Mouse (Mus musculus) midbrain, embryonic 11.5 days (tissue): ENCODE results near the gene Stard9. TPM values are rescaled to one million over a fixed set of nuclear protein-coding genes. Genes with fewer than 3 reads are reported as not detected.

Experiments used
- ATAC-seq: fragments of 200-750 bp; cut with Nextera tagmentation; 2 replicates; pipeline ENCODE4 v1.8.0; 2017; ENCODE audit warnings: moderate TSS enrichment, moderate library complexity; ENCODE audit not compliant: low FRiP score
- DNase-seq: peaks from one replicate; pipeline ENCODE4 v3.0.0; 2015; ENCODE audit warnings: low spot score; ENCODE audit errors: missing footprints
- H3K27ac ChIP-seq: fragments of 300-500 bp; sonication (generic); 2 replicates; pipeline ENCODE4 v1.5.1; 2014; ENCODE audit warnings: low read depth, low read length
- H3K27me3 ChIP-seq: fragments of 300-500 bp; sonication (generic); 2 replicates; pipeline ENCODE4 v1.6.1; 2014; ENCODE audit warnings: mild to moderate bottlenecking, low read length, moderate library complexity, mixed read lengths; ENCODE audit not compliant: control insufficient read depth, insufficient read depth
- H3K36me3 ChIP-seq: fragments of 300-500 bp; sonication (generic); 2 replicates; pipeline ENCODE4 v1.6.1; 2014; ENCODE audit warnings: mild to moderate bottlenecking, low read length, moderate library complexity, mixed read lengths; ENCODE audit not compliant: control insufficient read depth, insufficient read depth
- H3K4me1 ChIP-seq: fragments of 300-500 bp; sonication (generic); 2 replicates; pipeline ENCODE4 v1.6.1; 2014; ENCODE audit warnings: low read length; ENCODE audit not compliant: control insufficient read depth, insufficient read depth
- H3K4me2 ChIP-seq: fragments of 300-500 bp; sonication (generic); 2 replicates; pipeline ENCODE4 v1.6.1; 2014; ENCODE audit warnings: mild to moderate bottlenecking, moderate library complexity
- H3K4me3 ChIP-seq: fragments of 300-500 bp; sonication (generic); 2 replicates; pipeline ENCODE4 v1.5.1; 2014; ENCODE audit warnings: low read depth, low read length
- H3K9ac ChIP-seq: fragments of 300-500 bp; sonication (generic); 2 replicates; pipeline ENCODE4 v1.6.1; 2014; ENCODE audit warnings: low read length
- H3K9me3 ChIP-seq: fragments of 300-500 bp; sonication (generic); 2 replicates; pipeline ENCODE4 v1.6.1; 2016; ENCODE audit warnings: low read length; ENCODE audit not compliant: control insufficient read depth
- WGBS: fragments of 180-500 bp; shearing (Covaris S2); extraction: QIAGEN DNeasy Blood & Tissue Kit; methylation state at CpG from one replicate; pipeline ENCODE4 v1.1.7; 2014; 5-methylcytosine and 5-hydroxymethylcytosine counted together
- polyA plus RNA-seq: library from polyadenylated mRNA; unstranded; fragments of >200 nt; fragmentation: Nextera tagmentation; extraction: Ambion mirVana; gene quantifications from 2 replicates; pipeline ENCODE4 v1.2.1, GENCODE M21; 2014

The Stard9 gene
- polyA plus RNA-seq, 1 experiment from 2014 or later: 3.2 TPM

GRCm38 (mm10) chr2:120619538-120619937, 9.4 kb upstream of the Stard9 start:
- Histone ChIP-seq H3K4me1 (no peaks in the 10 kb centered on the region), H3K27ac (no peak overlapping the region), H3K36me3 (peaks cover 5% of the 10 kb centered on the region; the same call in 1 of the 2 replicates), H3K27me3 (no peaks in the 10 kb centered on the region), H3K9ac (no peak overlapping the region), H3K9me3 (no peaks in the 10 kb centered on the region), H3K4me3 (no peak overlapping the region), H3K4me2 (no peak overlapping the region)
- no peak for ATAC-seq
- no peak for DNase-seq
- WGBS: 100% methylated on average over 1 of the region's 1 CpGs

- Histone ChIP-seq H3K4me1 (no peaks in the 10 kb centered on the region), H3K9me3 (no peaks in the 10 kb centered on the region), H3K36me3 (peaks cover 5% of the 10 kb centered on the region; the same call in 1 of the 2 replicates), H3K27ac (no peak overlapping the region), H3K9ac (no peak overlapping the region), H3K4me2 (no peak overlapping the region), H3K27me3 (no peaks in the 10 kb centered on the region), H3K4me3 (no peak overlapping the region)
- ATAC-seq: no peak
- no peak for DNase-seq
Observed at GRCm38 (mm10) chr2:120622920-120623319, 6.0 kb upstream of the Stard9 start.

GRCm38 (mm10) chr2:120628076-120628865, 650 bp upstream of the Stard9 start:
- Histone ChIP-seq H3K9me3 (no peaks in the 10 kb centered on the region), H3K4me1 (peaks cover 4% of the 10 kb centered on the region; the same call in 1 of the 2 replicates), H3K9ac (peak overlapping the region; percentile 49; the same call in 1 of the 2 replicates), H3K27ac (no peak overlapping the region), H3K4me2 (peak overlapping the region; percentile 61; the same call in 1 of the 2 replicates), H3K27me3 (no peaks in the 10 kb centered on the region), H3K4me3 (peak overlapping the region; percentile 25; the same call in 1 of the 2 replicates), H3K36me3 (no peaks in the 10 kb centered on the region)
- ATAC-seq: peak; percentile 25; the same call in 1 of the 2 replicates
- peak; percentile 94 for DNase-seq
- 33% methylated on average over 10 of the region's 10 CpGs for WGBS

GRCm38 (mm10) chr2:120630246-120630645, 1.3 kb downstream of the Stard9 start:
- Histone ChIP-seq H3K9ac (no peak overlapping the region), H3K4me3 (no peak overlapping the region), H3K4me1 (peaks cover 4% of the 10 kb centered on the region; the same call in 1 of the 2 replicates), H3K27ac (no peak overlapping the region), H3K4me2 (no peak overlapping the region), H3K9me3 (no peaks in the 10 kb centered on the region), H3K36me3 (no peaks in the 10 kb centered on the region), H3K27me3 (no peaks in the 10 kb centered on the region)
- WGBS: 82% methylated on average over 2 of the region's 2 CpGs
- ATAC-seq (no peak), DNase-seq (no peak)

- 83% methylated on average over 2 of the region's 2 CpGs for WGBS
- Histone ChIP-seq H3K4me3 (no peak overlapping the region), H3K27ac (no peak overlapping the region), H3K9me3 (no peaks in the 10 kb centered on the region), H3K4me2 (no peak overlapping the region), H3K36me3 (no peaks in the 10 kb centered on the region), H3K9ac (no peak overlapping the region), H3K27me3 (no peaks in the 10 kb centered on the region), H3K4me1 (peaks cover 4% of the 10 kb centered on the region; the same call in 1 of the 2 replicates)
- no peak for DNase-seq
- ATAC-seq: no peak
Observed at GRCm38 (mm10) chr2:120630655-120631054, 1.7 kb downstream of the Stard9 start.

- H3K27me3 ChIP-seq: no peaks in the 10 kb centered on the region
- DNase-seq (no peak), ATAC-seq (no peak)
- no peaks in the 10 kb centered on the region for H3K9me3 ChIP-seq
- H3K4me2 ChIP-seq: no peak overlapping the region
- no peaks in the 10 kb centered on the region for H3K36me3 ChIP-seq
- no peak overlapping the region for H3K9ac ChIP-seq
- WGBS: 89% methylated on average over 2 of the region's 2 CpGs
- H3K4me1 ChIP-seq: peaks cover 4% of the 10 kb centered on the region; the same call in 1 of the 2 replicates
- no peak overlapping the region for H3K4me3 ChIP-seq
- H3K27ac ChIP-seq: no peak overlapping the region
Observed at GRCm38 (mm10) chr2:120631521-120631920, 2.6 kb downstream of the Stard9 start.

GRCm38 (mm10) chr2:120631957-120632356, 3.0 kb downstream of the Stard9 start:
- H3K4me1 ChIP-seq: peaks cover 4% of the 10 kb centered on the region; the same call in 1 of the 2 replicates
- H3K4me2 ChIP-seq: no peak overlapping the region
- H3K27me3 ChIP-seq: no peaks in the 10 kb centered on the region
- WGBS: 87% methylated on average over 4 of the region's 4 CpGs
- H3K27ac ChIP-seq: no peak overlapping the region
- DNase-seq (no peak), ATAC-seq (no peak)
- no peaks in the 10 kb centered on the region for H3K9me3 ChIP-seq
- H3K36me3 ChIP-seq: no peaks in the 10 kb centered on the region
- H3K9ac ChIP-seq: no peak overlapping the region
- H3K4me3 ChIP-seq: no peak overlapping the region

GRCm38 (mm10) chr2:120640835-120641234, 11.9 kb downstream of the Stard9 start:
- H3K4me3 ChIP-seq: no peak overlapping the region
- DNase-seq (no peak), ATAC-seq (no peak)
- H3K9me3 ChIP-seq: no peaks in the 10 kb centered on the region
- no peaks in the 10 kb centered on the region for H3K36me3 ChIP-seq
- no peaks in the 10 kb centered on the region for H3K4me1 ChIP-seq
- no peaks in the 10 kb centered on the region for H3K27me3 ChIP-seq
- 89% methylated on average over 8 of the region's 8 CpGs for WGBS
- H3K4me2 ChIP-seq: no peak overlapping the region
- H3K9ac ChIP-seq: no peak overlapping the region
- no peak overlapping the region for H3K27ac ChIP-seq

GRCm38 (mm10) chr2:120643836-120644235, 14.9 kb downstream of the Stard9 start:
- Histone ChIP-seq H3K4me1 (no peaks in the 10 kb centered on the region), H3K4me3 (no peak overlapping the region), H3K9me3 (no peaks in the 10 kb centered on the region), H3K36me3 (no peaks in the 10 kb centered on the region), H3K27ac (no peak overlapping the region), H3K27me3 (no peaks in the 10 kb centered on the region), H3K4me2 (no peak overlapping the region), H3K9ac (no peak overlapping the region)
- DNase-seq: no peak
- WGBS: 74% methylated on average over 7 of the region's 7 CpGs
- no peak for ATAC-seq
